Mouse (Mus musculus): Measurements from ENCODE around the gene Saa2.
"Not testable (repeated sequence)": the region's sequence is repeated elsewhere in the genome, so short reads cannot be mapped to it uniquely, and the experiment has no call there.

Gene Saa2

DNA sequence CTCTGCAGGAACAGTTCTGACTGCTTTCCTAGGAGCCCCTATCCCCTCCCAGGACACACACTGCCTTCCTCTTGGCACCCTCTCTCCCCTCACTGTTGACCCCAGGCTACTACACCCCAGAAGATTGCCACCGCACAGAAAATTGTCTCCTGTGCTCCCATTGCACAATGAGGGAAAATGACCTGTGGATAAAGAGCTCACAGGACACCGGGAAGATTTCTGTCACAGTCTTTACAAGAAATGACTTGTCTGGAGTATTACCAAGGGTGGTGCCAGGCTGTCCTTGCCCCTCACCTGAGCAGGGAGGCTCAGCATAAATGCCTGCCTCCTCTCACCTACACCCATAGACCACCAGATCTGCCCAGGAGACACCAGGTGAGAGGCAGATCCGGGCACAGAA lies at the start of gene Saa2:
TSS of gene Saa2 (plus strand) at position 301 of the 400 bp plus-strand sequence.
- no peak for DNase-seq (ENCODE audit: low spot score in 2 of 2)

- DNase-seq (ENCODE audit: low spot score in 2 of 2), result peak; percentile 78 to 88
These were observed 41.2 kb upstream of the Saa2 start, which contains the start of gene Saal1 for GRCm38 (mm10) chr7:46710390-46710844. Gene Saal1, minus strand, starts transcription at chr7:46710680.

DNA sequence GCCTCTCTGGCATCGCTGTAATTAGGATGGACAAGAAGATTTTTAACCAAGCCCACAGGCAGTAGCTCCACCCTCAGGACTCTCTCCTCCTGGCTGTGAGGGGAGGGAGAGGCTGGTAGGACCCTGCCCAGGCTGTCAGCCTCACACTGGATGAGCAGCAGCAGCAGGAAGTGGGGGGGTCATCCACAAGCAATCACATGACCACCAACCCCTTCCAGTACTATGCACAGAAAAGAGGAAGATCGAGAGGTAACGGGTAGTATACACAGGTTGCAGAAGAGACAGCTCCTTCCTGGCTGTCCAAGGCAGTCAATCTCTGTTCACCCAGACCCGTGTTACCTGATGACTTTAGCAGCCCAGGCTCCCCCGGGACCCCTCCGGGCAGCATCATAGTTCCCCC lies 39.3 kb upstream of the Saa2 start:
- no peak for DNase-seq (ENCODE audit: low spot score in 2 of 2)

DNA sequence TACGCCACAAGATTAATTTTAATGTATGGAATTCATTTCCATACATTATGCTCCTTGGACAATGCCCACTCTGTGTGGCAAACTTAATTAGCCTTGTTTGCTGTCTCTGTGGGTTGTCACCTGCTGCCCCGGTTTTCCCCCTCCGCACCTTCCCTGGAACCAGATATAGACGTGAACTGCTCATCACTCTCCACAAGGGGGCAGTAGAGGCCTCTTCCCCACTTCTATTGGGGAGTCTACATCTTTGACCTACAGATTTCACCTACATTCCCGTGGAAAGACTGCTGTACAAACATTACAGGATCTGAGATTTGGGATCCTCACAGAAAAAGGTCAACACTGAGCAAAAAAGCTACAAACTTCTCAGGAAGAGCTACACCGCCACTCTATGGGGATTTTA lies 37.1 kb upstream of the Saa2 start:
- DNase-seq (ENCODE audit: low spot score in 2 of 2), result no peak

GRCm38 (mm10) chr7:46715600-46715999 lies 36.0 kb upstream of the Saa2 start, which contains the start of gene Saa3:
Gene Saa3, minus strand, starts transcription at chr7:46715700.
- no peak for DNase-seq (ENCODE audit: low spot score in 2 of 2)

DNA sequence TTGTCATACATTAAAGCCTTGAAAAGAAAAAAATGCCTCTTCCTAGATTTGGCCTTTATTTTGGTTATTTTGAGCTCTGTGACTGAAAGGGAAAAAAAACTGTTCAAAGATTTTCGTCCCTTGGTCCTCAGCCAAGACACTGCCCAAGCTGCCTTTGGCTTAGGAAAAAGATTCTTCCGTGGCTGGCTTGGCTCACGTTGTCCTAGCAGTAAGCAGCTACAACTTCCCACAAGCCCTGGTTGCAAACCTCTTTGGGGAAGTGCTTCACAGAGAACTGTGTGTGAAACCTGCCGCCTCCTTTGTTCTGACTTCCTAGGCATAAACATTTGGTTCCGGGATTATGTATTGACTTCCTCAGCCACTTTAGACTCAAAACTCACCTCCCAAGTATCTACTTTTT lies 34.7 kb upstream of the Saa2 start:
- no peak for DNase-seq (ENCODE audit: low spot score in 2 of 2)

DNA sequence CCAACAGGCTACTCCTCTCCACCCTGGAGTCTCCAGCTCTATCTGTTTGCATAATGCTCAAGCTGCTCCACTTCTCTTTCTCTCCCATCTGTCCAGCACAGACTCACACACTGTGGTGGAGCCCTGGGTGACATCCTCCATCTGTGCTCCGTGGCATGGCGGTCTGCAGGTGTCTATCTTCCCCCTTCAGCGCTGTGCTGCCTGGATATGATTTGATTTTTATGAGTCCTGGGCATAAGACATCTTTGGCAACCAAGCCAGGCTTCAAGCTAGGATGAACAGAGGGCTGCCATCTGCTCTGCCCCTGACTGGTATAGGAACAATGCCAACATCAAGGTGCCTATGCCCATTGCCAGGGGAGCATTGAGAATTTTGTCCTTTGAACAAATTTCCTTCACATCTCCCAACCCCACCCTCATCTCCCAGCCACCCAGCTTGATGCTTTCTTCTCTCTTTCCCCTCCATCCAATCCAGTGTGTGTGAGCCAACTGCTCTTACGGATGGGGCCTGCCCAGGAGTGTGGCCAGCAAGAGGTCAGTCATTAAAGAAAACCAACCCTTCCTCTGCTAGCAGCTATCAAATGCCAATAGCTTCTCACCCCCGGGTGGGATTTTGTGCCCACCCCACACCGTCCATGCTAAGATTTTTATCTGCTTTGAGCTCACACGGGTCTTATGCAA lies 32.9 kb upstream of the Saa2 start:
- DNase-seq (ENCODE audit: low spot score in 2 of 2), result no peak

- no peak for DNase-seq (ENCODE audit: low spot score in 2 of 2)
These were observed 32.1 kb upstream of the Saa2 start for GRCm38 (mm10) chr7:46719526-46719925.

- no peak for DNase-seq (ENCODE audit: low spot score in 2 of 2)
These were observed 31.1 kb upstream of the Saa2 start for GRCm38 (mm10) chr7:46720460-46720859.

DNA sequence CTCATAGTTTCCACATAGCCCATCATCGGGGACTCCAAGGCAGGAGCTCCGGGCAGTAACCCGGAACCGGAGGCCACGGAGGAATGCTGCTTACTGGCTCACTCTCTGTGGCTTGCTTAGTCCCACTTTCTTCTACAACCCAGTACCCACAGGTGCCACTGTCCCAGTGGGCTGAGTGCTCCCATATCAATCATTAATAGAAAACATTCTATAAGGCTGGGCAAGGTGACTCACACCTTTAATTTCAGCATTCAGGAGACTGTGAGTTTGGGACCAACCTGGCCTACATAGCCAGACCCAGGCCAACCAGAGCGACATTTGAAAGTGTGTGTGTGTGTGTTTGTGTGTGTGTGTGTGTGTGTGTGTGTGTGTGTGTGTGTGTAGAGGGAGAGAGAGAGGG lies 28.2 kb upstream of the Saa2 start:
- no peak for DNase-seq (ENCODE audit: low spot score in 2 of 2)

- no peak for DNase-seq (ENCODE audit: low spot score in 2 of 2)
These were observed 27.7 kb upstream of the Saa2 start for GRCm38 (mm10) chr7:46723849-46724248.

- no peak for DNase-seq (ENCODE audit: low spot score in 2 of 2)
These were observed 27.2 kb upstream of the Saa2 start for GRCm38 (mm10) chr7:46724396-46724795.

DNA sequence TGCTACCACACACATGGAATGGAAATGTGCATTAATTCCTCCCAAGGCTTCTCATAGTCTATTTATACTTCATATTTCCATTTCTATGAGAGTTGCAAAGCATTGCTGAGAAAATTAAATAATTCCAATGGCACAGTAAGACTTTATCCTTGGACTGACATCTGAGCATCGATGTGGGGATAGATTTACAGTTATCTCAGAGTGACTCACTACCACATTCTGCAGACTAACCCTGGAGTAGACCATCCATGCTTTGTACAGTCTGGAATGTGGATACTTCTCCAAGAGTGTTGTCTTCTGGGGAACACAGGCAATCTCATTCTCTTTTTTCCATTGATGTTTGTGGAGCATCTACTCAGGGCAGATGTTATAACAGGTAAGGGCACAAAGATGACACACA lies 24.0 kb upstream of the Saa2 start:
- no peak for DNase-seq (ENCODE audit: low spot score in 2 of 2)

GRCm38 (mm10) chr7:46732458-46732857 lies 19.1 kb upstream of the Saa2 start, which contains the start of gene Saa4:
Gene Saa4, minus strand, starts transcription at chr7:46732603.
- DNase-seq (ENCODE audit: low spot score in 2 of 2), result no peak

- DNase-seq (ENCODE audit: low spot score in 2 of 2), result no peak
These were observed 16.6 kb upstream of the Saa2 start for GRCm38 (mm10) chr7:46734983-46735382.

- no peak for DNase-seq (ENCODE audit: low spot score in 2 of 2)
These were observed 12.8 kb upstream of the Saa2 start for GRCm38 (mm10) chr7:46738561-46739460.

GRCm38 (mm10) chr7:46740041-46740440 lies 11.5 kb upstream of the Saa2 start:
- DNase-seq (ENCODE audit: low spot score in 2 of 2), result not testable (repeated sequence)

GRCm38 (mm10) chr7:46742880-46743279 lies 8.7 kb upstream of the Saa2 start, which contains the start of gene Saa1:
Gene Saa1, minus strand, starts transcription at chr7:46742980.
- not testable (repeated sequence) for DNase-seq (ENCODE audit: low spot score in 2 of 2)

DNA sequence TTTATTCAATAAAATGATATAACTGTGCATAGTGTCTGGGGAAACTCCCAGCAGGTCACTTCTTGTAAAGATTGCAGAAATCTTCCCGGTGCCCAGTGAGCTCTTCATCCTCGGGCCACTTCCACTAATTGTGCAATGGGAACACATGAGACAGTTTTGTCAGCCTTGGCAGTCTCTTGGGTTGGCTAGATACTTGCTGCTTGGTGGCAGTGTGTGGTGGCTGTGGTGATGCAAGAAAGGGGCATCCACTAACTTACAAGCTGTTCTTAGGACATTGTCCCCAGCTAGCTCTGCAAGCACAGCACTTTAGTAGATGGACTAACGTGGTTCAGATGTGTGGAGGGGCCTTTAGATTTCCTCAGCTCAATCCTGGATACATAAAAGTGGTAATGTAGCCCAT lies 5.8 kb upstream of the Saa2 start:
- DNase-seq (ENCODE audit: low spot score in 2 of 2), result no peak

GRCm38 (mm10) chr7:46746381-46746780 lies 5.2 kb upstream of the Saa2 start:
- no peak for DNase-seq (ENCODE audit: low spot score in 2 of 2)

GRCm38 (mm10) chr7:46748459-46748858 lies 3.1 kb upstream of the Saa2 start:
- DNase-seq (ENCODE audit: low spot score in 2 of 2), result no peak

GRCm38 (mm10) chr7:46761049-46761795 lies 9.6 kb downstream of the Saa2 start:
- DNase-seq (ENCODE audit: low spot score in 2 of 2), result no peak

Data from urinary bladder, postnatal 4 days (tissue).